Mouse (Mus musculus) gastrocnemius, adult 18-20 months (tissue): Measurements from ENCODE around the gene Bcl2l1. TPM values are rescaled to one million over a fixed set of nuclear protein-coding genes. Genes with fewer than 3 reads are reported as not detected.

Experiments
- DNase-seq: peaks from one replicate; pipeline ENCODE4 v3.0.0; 2021; ENCODE audit warnings: low spot score
- total RNA-seq, 2 experiments: library from RNA; stranded (reverse); gene quantifications; 2 replicates each; pipeline ENCODE4 v1.2.3; 2021

The Bcl2l1 gene
- total RNA-seq, 2 experiments from 2014 or later: 20.6 to 30.6 TPM

GRCm38 (mm10) chr2:152776019-152776418 is 55.5 kb downstream of the Bcl2l1 start:
- no peak for DNase-seq

DNA sequence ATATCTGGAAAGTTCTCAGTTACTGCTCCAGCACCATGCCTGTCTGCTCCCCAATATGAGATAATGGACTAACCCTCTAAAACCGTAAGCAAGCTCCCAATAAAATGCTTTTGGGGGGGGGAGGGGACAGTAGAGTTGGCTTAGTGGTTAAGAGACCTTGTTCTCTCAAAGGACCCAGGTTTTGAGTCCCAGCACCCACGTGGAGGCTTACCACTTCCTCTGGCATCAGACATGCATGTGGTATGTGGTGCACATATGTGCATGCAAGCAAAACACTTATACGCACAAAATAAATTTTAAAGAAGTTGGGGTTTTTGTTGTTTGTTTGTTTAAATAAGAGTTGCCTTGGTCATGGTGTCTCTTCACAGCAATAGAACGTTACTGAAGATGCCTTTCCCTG is 56.2 kb downstream of the Bcl2l1 start:
- no peak for DNase-seq

- no peak for DNase-seq
Measured at GRCm38 (mm10) chr2:152772231-152772630, 59.3 kb downstream of the Bcl2l1 start.

GRCm38 (mm10) chr2:152771571-152771970 is 60.0 kb downstream of the Bcl2l1 start:
- no peak for DNase-seq

- DNase-seq: no peak
Measured at GRCm38 (mm10) chr2:152769677-152770076, 61.9 kb downstream of the Bcl2l1 start.

DNA sequence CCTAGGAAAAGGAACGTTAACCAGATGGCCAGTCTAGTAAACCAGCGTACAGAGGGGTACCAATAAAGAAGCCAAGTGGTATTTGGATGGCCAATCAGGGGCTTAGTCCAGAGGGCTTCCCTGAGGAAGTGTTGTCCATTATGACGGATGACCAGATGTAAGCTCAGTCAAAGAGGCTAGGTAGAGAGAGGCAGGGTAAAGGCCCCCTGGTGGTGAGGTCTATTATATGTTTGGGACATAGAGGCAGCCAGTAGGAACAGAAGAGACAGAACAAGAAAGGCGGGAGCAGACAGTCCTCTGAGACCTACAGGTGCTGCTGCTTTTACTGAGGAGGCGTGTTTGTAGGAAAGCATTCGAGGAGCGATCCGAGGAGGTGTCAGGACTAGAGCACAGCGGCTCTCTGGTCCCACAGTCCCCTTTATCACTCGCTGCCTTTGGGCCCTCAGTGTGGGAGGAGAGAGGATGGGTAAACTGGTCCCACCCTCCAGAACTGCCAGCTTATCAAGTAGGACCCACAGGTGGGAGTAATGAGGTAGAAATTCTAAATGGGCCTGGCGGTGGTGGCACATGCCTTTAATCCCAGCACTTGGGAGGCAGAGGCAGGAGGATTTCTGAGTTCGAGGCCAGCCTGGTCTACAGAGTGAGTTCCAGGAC is 63.8 kb downstream of the Bcl2l1 start:
- peak; percentile 59 for DNase-seq

DNA sequence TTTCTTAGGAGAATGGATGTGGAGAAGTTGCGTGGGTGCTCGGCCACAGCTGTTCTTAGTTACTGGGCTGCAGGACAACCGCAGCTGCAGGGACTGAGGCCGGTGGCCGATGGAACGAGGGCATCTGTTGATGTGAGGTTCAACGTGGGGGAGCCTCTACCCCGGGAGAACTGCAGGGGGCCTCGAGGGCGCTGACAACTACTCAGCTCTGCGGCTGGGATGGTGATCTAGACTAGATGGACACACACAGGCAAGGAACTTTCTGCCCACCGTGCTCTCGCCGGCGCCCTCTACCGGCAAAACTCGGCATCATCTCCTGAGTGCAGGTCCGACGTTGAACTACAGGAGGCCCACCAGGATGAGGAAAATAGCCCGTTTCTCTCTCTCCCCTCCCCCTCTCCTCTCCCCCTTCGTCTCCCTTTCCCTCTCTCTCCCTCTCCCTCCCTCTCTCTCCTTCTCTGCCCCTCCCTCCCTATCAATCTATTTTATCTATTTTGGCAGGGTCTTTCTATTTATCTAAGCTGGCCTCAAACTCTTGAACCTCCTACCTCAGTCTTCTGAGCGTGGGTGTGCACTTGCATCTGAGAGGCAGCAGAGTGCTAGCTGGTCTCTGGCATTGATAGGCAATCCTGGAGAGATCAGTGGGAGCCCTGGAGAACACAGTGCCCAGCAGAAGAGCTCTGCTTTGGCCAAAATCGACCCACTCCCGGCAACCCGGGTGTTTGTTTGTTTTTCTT is 65.0 kb downstream of the Bcl2l1 start:
- peak; percentile 92 for DNase-seq

DNA sequence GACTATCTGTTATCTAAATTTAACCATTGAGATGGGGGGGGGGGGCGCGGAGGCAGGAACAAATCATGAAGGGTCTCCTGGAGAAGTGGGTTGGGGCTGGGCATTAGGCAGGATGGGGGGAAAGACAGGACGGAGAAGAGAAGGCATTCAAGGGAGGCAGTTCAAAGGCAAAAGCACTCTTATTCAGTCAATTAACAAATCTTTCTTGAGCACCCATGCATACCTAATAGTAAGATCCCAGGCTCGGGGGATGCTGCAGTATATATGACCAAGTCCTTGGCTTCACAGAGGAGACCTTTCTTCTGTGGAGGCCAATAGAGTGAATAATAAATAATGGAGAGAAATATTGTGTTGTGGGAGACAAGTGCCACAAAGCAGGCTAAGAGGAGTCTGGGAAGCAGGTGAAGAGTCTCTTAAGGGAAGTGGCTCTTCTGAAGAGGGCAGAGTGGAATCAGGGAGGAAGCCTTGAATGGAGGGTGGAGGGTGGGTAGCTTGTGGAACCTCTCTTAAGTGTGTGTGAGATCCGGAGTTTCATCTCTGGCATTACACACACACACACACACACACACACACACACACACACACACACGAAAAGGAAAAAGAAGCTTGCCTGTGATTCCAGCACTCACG is 66.4 kb downstream of the Bcl2l1 start:
- no peak for DNase-seq

- DNase-seq: no peak
Measured at GRCm38 (mm10) chr2:152764172-152765044, 67.1 kb downstream of the Bcl2l1 start.

GRCm38 (mm10) chr2:152763310-152763709 is 68.2 kb downstream of the Bcl2l1 start:
- no peak for DNase-seq

DNA sequence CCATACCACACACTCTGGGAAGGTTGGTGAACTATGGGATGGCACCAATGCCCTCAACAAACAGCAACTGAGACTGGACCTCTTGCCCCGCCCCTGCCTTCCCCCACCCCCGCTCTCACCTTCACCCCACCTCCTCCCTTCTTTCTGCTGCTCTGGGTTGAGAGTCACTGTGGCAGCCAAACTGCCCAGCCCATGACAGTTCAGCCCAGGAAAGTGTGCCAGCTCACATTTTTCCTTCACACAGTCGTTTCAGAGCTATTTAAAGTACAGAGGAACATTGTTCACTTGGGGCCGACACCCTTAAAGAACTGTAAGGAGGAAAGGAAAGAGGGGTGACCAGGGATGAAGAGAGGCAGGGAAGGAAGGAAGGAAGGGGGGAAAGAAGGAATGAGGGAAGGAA is 73.2 kb downstream of the Bcl2l1 start:
- DNase-seq: no peak

- DNase-seq: no peak
Measured at GRCm38 (mm10) chr2:152757478-152757877, 74.0 kb downstream of the Bcl2l1 start.

- no peak for DNase-seq
Measured at GRCm38 (mm10) chr2:152756474-152757393, 74.8 kb downstream of the Bcl2l1 start.

GRCm38 (mm10) chr2:152753944-152754711 is 77.4 kb downstream of the Bcl2l1 start, which contains the start of gene Cox4i2:
Gene Cox4i2 (plus strand): TSS chr2:152754173.
- DNase-seq: no peak

DNA sequence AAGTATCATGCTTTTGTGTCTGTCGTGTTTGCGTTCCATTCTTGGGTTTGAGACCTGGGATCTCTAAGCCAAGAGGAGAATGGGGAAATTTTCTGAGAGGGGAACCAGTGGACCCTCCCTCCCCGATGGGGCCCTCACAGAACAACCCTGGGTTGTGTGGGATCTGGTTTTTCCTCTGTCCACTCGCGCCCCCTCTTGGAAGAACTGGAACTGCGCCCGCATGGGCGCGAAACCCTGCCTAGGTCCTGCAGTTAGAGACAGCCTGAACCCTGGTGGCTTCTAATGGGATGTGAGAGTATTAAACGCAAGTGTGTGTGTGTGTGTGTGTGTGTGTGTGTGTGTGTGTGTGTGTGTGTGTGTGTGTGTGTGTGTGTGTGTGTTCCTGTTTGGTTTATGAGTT is 89.1 kb downstream of the Bcl2l1 start:
- DNase-seq: no peak

GRCm38 (mm10) chr2:152741153-152742041 is 90.1 kb downstream of the Bcl2l1 start:
- no peak for DNase-seq

DNA sequence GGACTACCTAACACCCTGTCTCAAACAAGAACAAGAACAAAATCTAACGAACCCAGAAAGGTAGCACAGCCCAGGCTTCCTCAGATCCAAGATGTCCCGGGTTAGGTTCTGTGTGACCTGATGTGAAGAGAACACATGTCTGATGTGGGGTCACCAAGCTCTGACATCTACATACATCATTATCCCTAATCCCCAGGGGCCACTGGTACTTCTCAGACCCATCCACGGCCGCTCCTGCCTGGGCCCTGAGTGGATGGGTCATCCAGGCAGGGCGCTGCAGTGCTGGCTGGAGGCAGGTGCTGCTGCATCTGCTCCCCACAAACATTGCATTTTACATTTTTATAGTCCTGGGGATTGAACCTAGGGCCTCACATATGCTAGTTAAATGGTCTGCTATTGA is 91.0 kb downstream of the Bcl2l1 start:
- no peak for DNase-seq

- no peak for DNase-seq
Measured at GRCm38 (mm10) chr2:152739842-152740260, 91.7 kb downstream of the Bcl2l1 start.
